In the genomic region with DNA sequence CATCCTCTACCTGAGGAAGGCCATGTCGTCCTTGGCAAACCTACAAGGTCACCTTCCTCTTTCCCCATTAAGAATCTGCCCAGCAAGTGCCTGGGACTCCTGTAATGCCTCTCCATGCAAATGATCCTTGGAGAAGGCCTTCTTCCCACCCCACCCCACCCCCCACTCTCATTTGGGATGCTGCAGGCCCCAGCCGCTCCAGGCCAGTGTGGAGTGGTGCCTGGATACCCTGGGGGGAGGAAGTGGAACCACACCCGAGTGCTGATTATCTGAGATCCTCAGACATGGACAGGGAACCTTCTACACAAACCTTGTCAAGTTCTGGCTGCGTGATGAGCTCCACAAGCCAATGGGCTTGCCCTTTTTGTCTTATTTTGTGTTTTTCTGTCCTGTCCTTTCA, we compare ENCODE assay signal across 29 mouse cellular contexts. TPM values are rescaled to one million over a fixed set of nuclear protein-coding genes. Genes with fewer than 3 reads are reported as not detected.
DNase-seq lines count a peak whose midpoint lies in the region; ATAC-seq and TF ChIP-seq lines count a peak whose summit lies in the region.
"Had no signal": no experiment of that assay in that cellular context is flagged by ENCODE, and none has a peak within 500 bp of the region (broad histone marks: within the 10 kb centered on the region; RNA-seq: fewer than 3 reads in every experiment).

No protein-coding gene starts in this region.

- peak; percentile 67 for DNase-seq in heart, adult 11 months
- peak; percentile 81 for DNase-seq in R1 (ENCODE audit: low read depth, low spot score)
- DNase-seq in stomach, postnatal 0 days (ENCODE audit: low spot score), result no peak
- DNase-seq in gastrocnemius, adult 8-10 months (ENCODE audit: low spot score in 2 of 2), result no peak
- DNase-seq in cerebellum, postnatal 4 days (ENCODE audit: low spot score in 2 of 2), result no peak
- DNase-seq: adrenal gland, postnatal 14 days; B cell, adult 2 months; cerebellum, adult 11-12 months; cerebellum, adult 9-11 months; cerebellum, postnatal 36 days; embryo, embryonic 11 days; gastrocnemius, postnatal 10 days; heart, postnatal 36 days had no signal

- H3K9ac ChIP-seq in heart, embryonic 11.5 days (ENCODE audit: low read depth, low read length), result no peak overlapping the region
- no peak overlapping the region for H3K9ac ChIP-seq in ES-Bruce4 (ENCODE audit: low read depth, poor library complexity, severe bottlenecking)
- no peak overlapping the region for H3K9ac ChIP-seq in stomach, postnatal 0 days (ENCODE audit: low read length)
- H3K9ac ChIP-seq: embryonic facial prominence, embryonic 15.5 days; heart, embryonic 13.5 days; hindbrain, embryonic 15.5 days had no signal

- no peaks in the 10 kb centered on the region for H3K4me1 ChIP-seq in heart, embryonic 11.5 days (ENCODE audit: control insufficient read depth, insufficient read depth, low read length)
- H3K4me1 ChIP-seq in ES-Bruce4 (ENCODE audit: control insufficient read depth, insufficient read depth, low read length), result peaks cover 2% of the 10 kb centered on the region
- no peaks in the 10 kb centered on the region for H3K4me1 ChIP-seq in stomach, postnatal 0 days (replicated peaks; ENCODE audit: control insufficient read depth, insufficient read depth)
- H3K4me1 ChIP-seq: embryonic facial prominence, embryonic 15.5 days; forebrain, embryonic 10.5 days; heart, embryonic 13.5 days; hindbrain, embryonic 15.5 days had no signal

- ATAC-seq in heart, embryonic 11.5 days (replicated peaks; ENCODE audit: insufficient number of reproducible peaks, low FRiP score, low TSS enrichment), result no peak
- peak; percentile 50; the same call in 1 of the 2 replicates for ATAC-seq in megakaryocyte progenitor cell, adult 5-6 weeks (replicated peaks; ENCODE audit: poor library complexity)
- ATAC-seq in stomach, postnatal 0 days (ENCODE audit: low FRiP score, low TSS enrichment), result no peak
- ATAC-seq: CD4-positive, CD25-positive, alpha-beta regulatory T cell, adult 4 months; forebrain, embryonic 14.5 days; intestine, embryonic 16.5 days; Patski had no signal

- no peaks in the 10 kb centered on the region; the same call in 1 of the 2 replicates for H3K9me3 ChIP-seq in heart, embryonic 11.5 days (replicated peaks; ENCODE audit: control insufficient read depth, low read length)
- peaks cover 5% of the 10 kb centered on the region for H3K9me3 ChIP-seq in ES-Bruce4 (replicated peaks; ENCODE audit: control insufficient read depth, insufficient read depth, low read length, poor library complexity, severe bottlenecking)
- H3K9me3 ChIP-seq in stomach, postnatal 0 days (ENCODE audit: control insufficient read depth, low read length), result no peaks in the 10 kb centered on the region
- H3K9me3 ChIP-seq: embryonic facial prominence, embryonic 15.5 days; forebrain, embryonic 10.5 days; heart, embryonic 13.5 days; hindbrain, embryonic 15.5 days had no signal

- no peak for TF ChIP-seq POLR2A in ES-Bruce4 (IDR thresholded peaks at IDR 0.05; ENCODE audit: insufficient read depth, low read length)

- no peaks in the 10 kb centered on the region for H3K36me3 ChIP-seq in heart, embryonic 11.5 days (ENCODE audit: control insufficient read depth, insufficient read depth, low read length)
- no peaks in the 10 kb centered on the region for H3K36me3 ChIP-seq in ES-Bruce4 (ENCODE audit: control insufficient read depth, insufficient read depth, low read length, poor library complexity, severe bottlenecking)
- H3K36me3 ChIP-seq in stomach, postnatal 0 days (ENCODE audit: control insufficient read depth, insufficient read depth, low read length), result no peaks in the 10 kb centered on the region
- H3K36me3 ChIP-seq: embryonic facial prominence, embryonic 15.5 days; forebrain, embryonic 10.5 days; heart, embryonic 13.5 days had no signal

- no peak overlapping the region for H3K27ac ChIP-seq in heart, embryonic 11.5 days (ENCODE audit: low read depth, low read length)
- H3K27ac ChIP-seq in ES-Bruce4 (ENCODE audit: insufficient read depth, low read length), result peak overlapping the region; percentile 49; the same call in 1 of the 2 replicates
- H3K27ac ChIP-seq in stomach, postnatal 0 days (replicated peaks), result no peak overlapping the region
- H3K27ac ChIP-seq: embryonic facial prominence, embryonic 15.5 days; forebrain, embryonic 10.5 days; heart, embryonic 13.5 days; hindbrain, embryonic 15.5 days had no signal

- no peak for TF ChIP-seq CTCF in ES-Bruce4 (IDR thresholded peaks at IDR 0.05; ENCODE audit: low read depth, low read length)
- TF ChIP-seq CTCF in stomach, postnatal 0 days (IDR thresholded peaks at IDR 0.05; ENCODE audit: low read depth), result no peak

- peak; percentile 89 for TF ChIP-seq EP300 in ES-Bruce4 (IDR thresholded peaks at IDR 0.05; ENCODE audit: insufficient read depth, low read depth, low read length)
- TF ChIP-seq EP300 in stomach, postnatal 0 days (optimal IDR thresholded peaks at IDR 0.05), result no peak

- no peak overlapping the region for H3K4me2 ChIP-seq in heart, embryonic 11.5 days
- no peak overlapping the region for H3K4me2 ChIP-seq in stomach, postnatal 0 days (replicated peaks; ENCODE audit: low read depth)
- H3K4me2 ChIP-seq: embryonic facial prominence, embryonic 15.5 days; heart, embryonic 13.5 days; hindbrain, embryonic 15.5 days had no signal

- WGBS in heart, embryonic 11.5 days (ENCODE audit: insufficient replicate concordance), result 57% methylated on average over 4 of the region's 4 CpGs
- WGBS in stomach, postnatal 0 days, result 59% methylated on average over 4 of the region's 4 CpGs

- no peaks in the 10 kb centered on the region for H3K27me3 ChIP-seq in heart, embryonic 11.5 days (ENCODE audit: control insufficient read depth, insufficient read depth, low read length)
- no peaks in the 10 kb centered on the region for H3K27me3 ChIP-seq in ES-Bruce4 (ENCODE audit: control insufficient read depth, insufficient read depth, low read length, poor library complexity, severe bottlenecking)
- no peaks in the 10 kb centered on the region for H3K27me3 ChIP-seq in stomach, postnatal 0 days (ENCODE audit: control insufficient read depth, insufficient read depth, low read length)
- H3K27me3 ChIP-seq: embryonic facial prominence, embryonic 15.5 days; heart, embryonic 13.5 days; hindbrain, embryonic 15.5 days had no signal

- no peak overlapping the region for H3K4me3 ChIP-seq in heart, embryonic 11.5 days (ENCODE audit: low read depth, low read length)
- no peak overlapping the region for H3K4me3 ChIP-seq in ES-Bruce4 (ENCODE audit: low read depth, low read length)
- no peak overlapping the region for H3K4me3 ChIP-seq in stomach, postnatal 0 days (ENCODE audit: low read depth, low read length)
- H3K4me3 ChIP-seq: embryonic facial prominence, embryonic 15.5 days; erythroblast, embryonic 14.5 days; forebrain, embryonic 10.5 days; heart, embryonic 13.5 days; hindbrain, embryonic 15.5 days had no signal

RNA-seq across cellular contexts. Expression of a gene that starts 1.2 kb away (rescaled TPM):
- 0.17 TPM in 1 of 2 replicates, not detected in the other for polyA plus RNA-seq in heart, embryonic 11.5 days (2014; fragmentation: Nextera tagmentation; extraction: Ambion mirVana)
- 0.64 TPM in 1 of 2 replicates, not detected in the other for polyA plus RNA-seq in ES-Bruce4 (2011; ENCODE audit: insufficient read depth, insufficient read length, low read depth, missing spikeins)
- total RNA-seq in megakaryocyte progenitor cell, adult 5-6 weeks (2015), result not detected in 2 replicates
- not detected in 2 replicates for total RNA-seq in megakaryocyte progenitor cell, adult 5-6 weeks (2017)
- polyA plus RNA-seq in stomach, postnatal 0 days (2015; fragmentation: Nextera tagmentation; extraction: Ambion mirVana), result not detected in 2 replicates
- total RNA-seq in gastrocnemius, adult 8-10 months (2022), result not detected
- total RNA-seq: adrenal gland, postnatal 14 days; gastrocnemius, postnatal 10 days; heart, adult 8-10 months; heart, postnatal 36 days had no signal
- polyA plus RNA-seq: CD4-positive, CD25-positive, alpha-beta regulatory T cell, adult 4 months; embryonic facial prominence, embryonic 11.5 days; erythroblast, embryonic 14.5 days; forebrain, embryonic 14.5 days; heart, postnatal 0 days; hindbrain, embryonic 11.5 days; intestine, embryonic 16.5 days; Patski had no signal

RNA-seq across cellular contexts. Expression of a gene that starts 17.8 kb away (rescaled TPM):
- polyA plus RNA-seq in heart, embryonic 11.5 days (2014; fragmentation: Nextera tagmentation; extraction: Ambion mirVana), result 2.5 and 3.0 TPM in 2 replicates
- 3.1 and 3.3 TPM in 2 replicates for polyA plus RNA-seq in ES-Bruce4 (2011; ENCODE audit: insufficient read depth, insufficient read length, low read depth, missing spikeins)
- not detected in 2 replicates for total RNA-seq in megakaryocyte progenitor cell, adult 5-6 weeks (2015)
- total RNA-seq in megakaryocyte progenitor cell, adult 5-6 weeks (2017), result not detected in 2 replicates
- 0.21 and 0.24 TPM in 2 replicates for polyA plus RNA-seq in stomach, postnatal 0 days (2015; fragmentation: Nextera tagmentation; extraction: Ambion mirVana)
- total RNA-seq in gastrocnemius, adult 8-10 months (2022), result not detected
- polyA plus RNA-seq: CD4-positive, CD25-positive, alpha-beta regulatory T cell, adult 4 months; erythroblast, embryonic 14.5 days had no signal

RNA-seq across cellular contexts. Expression of a gene that starts 29.0 kb away (rescaled TPM):
- 14.4 and 14.9 TPM in 2 replicates for polyA plus RNA-seq in heart, embryonic 11.5 days (2014; fragmentation: Nextera tagmentation; extraction: Ambion mirVana)
- 16.3 and 17.1 TPM in 2 replicates for polyA plus RNA-seq in ES-Bruce4 (2011; ENCODE audit: insufficient read depth, insufficient read length, low read depth, missing spikeins)
- total RNA-seq in megakaryocyte progenitor cell, adult 5-6 weeks (2015), result 25.4 and 31.6 TPM in 2 replicates
- 14.2 and 19.9 TPM in 2 replicates for total RNA-seq in megakaryocyte progenitor cell, adult 5-6 weeks (2017)
- 5.5 and 6.1 TPM in 2 replicates for polyA plus RNA-seq in stomach, postnatal 0 days (2015; fragmentation: Nextera tagmentation; extraction: Ambion mirVana)
- total RNA-seq in gastrocnemius, adult 8-10 months (2022), result 10 to 100 TPM in 2 of 4 experiments, 1 to 10 TPM in 2; 7.5 to 10.3 (median 9.1) TPM

Comparison
In these comparisons a context has a peak if more than half of its experiments do, and no peak if none do; other contexts are left out.
1. DNase-seq: peak in heart, adult 11 months (single experiment) and R1 (single experiment); none in stomach, postnatal 0 days (single experiment), gastrocnemius, adult 8-10 months (0 of 2) and cerebellum, postnatal 4 days (0 of 2).